Mouse (Mus musculus): ENCODE results near the gene Gm15448.
"Not testable (repeated sequence)": the region's sequence is repeated elsewhere in the genome, so short reads cannot be mapped to it uniquely, and the experiment has no call there.

Gm15448 gene

DNA sequence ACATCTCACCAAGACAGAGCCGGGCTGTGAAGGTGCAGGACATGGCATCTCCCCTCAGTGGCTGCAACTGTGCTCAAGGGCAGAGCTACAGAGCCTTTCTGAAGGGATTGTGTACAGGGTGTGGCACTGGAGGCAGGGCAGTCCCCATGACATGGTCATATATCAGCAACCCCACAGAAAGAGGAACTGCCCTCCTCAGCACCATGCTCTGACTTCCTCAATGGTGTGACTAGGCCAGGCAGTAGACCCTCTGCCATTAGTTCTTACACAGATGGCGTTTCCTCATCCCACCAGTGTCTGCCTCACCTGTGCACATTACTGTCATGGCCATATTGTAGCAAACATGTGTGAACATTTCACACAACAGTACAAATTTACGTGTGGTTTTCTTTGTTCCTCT lies at the start of gene Gm15448:
Gm15448 (minus strand) TSS at position 89 of the 400 bp plus-strand sequence.
- not testable (repeated sequence) for DNase-seq (ENCODE audit: low spot score in 2 of 2)

DNA sequence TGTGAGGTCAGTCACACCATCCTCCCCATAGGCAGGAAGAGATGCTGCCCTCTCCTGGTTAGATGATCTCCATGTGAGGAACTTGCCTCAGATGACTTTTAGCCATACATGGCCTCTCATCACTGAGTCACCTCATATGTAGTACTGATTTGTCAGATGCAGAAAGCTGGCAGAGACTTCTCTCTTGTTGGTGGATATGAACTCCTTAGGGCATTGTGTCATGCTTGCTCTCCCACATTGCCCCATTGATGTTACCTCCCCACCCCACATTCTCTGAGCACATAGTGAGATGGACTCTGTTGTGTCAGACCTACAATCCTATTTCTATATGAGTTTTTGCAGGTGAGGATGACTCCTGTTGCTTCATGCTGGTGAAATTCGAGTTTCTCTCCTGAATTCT lies 49.5 kb upstream of the Gm15448 start:
- DNase-seq (ENCODE audit: low spot score in 2 of 2): not testable (repeated sequence)

DNA sequence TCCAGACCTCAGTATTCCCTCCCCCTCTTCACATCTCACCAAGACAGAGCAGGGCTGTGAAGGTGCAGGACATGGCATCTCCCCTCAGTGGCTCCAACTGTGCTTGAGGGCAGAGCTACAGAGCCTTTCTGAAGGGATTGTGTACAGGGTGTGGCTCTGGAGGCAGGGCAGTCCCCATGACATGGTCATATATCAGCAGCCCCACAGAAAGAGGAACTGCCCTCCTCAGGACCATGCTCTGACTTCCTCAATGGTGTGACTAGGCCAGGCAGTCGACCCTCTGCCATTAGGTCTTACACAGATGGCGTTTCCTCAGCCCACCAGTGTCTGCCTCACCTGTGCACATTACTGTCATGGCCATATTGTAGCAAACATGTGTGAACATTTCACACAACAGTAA lies 19.5 kb upstream of the Gm15448 start, which contains the start of gene Pira2:
Pira2 (minus strand) TSS at position 101 of the 400 bp plus-strand sequence.
- DNase-seq (ENCODE audit: low spot score in 2 of 2): not testable (repeated sequence)

DNA sequence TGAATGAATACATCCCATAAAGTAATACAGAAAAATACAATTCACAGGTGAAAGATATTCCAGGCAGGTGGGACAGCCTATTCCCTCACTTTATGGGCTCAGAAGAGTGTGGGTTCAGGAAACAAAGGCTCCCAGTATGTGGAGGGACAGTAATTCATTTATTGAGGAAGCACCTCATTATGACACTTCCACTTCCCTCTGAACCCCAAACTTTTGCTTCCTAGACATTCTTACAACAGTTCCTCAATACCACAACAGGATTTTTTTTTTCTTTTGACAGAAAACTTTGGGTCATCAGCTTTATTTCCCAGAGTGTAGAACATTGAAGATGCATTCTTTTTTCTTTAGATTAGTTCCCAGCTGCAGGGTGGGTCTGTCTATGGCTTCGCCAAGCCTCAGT lies 12.4 kb upstream of the Gm15448 start:
- DNase-seq (ENCODE audit: low spot score in 2 of 2): not testable (repeated sequence)

DNA sequence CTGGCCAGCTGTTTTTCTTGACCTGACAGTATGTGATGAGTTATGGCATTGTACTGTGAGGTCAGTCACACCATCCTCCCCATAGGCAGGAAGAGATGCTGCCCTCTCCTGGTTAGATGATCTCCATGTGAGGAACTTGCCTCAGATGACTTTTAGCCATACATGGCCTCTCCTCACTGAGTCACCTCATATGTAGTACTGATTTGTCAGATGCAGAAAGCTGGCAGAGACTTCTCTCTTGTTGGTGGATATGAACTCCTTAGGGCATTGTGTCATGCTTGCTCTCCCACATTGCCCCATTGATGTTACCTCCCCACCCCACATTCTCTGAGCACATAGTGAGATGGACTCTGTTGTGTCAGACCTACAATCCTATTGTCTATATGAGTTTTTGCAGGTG lies 5.1 kb upstream of the Gm15448 start:
- not testable (repeated sequence) for DNase-seq (ENCODE audit: low spot score in 2 of 2)

DNA sequence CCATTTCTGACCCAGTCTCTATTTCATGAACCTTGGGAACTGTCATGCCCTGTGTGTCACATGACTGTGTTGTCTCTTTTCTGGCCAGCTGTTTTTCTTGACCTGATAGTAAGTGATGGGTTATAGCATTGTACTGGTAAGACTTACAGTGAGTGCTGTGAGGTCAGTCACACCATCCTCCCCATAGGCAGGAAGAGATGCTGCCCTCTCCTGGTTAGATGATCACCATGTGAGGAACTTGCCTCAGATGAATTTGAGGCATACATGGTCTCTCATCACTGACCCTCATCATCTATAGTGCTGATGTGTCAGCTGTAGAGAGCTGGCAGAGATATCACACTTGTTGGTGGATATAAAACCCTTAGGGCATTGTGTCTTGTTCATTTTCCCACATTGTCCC lies 13.6 kb downstream of the Gm15448 start:
- not testable (repeated sequence) for DNase-seq (ENCODE audit: low spot score in 2 of 2)

DNA sequence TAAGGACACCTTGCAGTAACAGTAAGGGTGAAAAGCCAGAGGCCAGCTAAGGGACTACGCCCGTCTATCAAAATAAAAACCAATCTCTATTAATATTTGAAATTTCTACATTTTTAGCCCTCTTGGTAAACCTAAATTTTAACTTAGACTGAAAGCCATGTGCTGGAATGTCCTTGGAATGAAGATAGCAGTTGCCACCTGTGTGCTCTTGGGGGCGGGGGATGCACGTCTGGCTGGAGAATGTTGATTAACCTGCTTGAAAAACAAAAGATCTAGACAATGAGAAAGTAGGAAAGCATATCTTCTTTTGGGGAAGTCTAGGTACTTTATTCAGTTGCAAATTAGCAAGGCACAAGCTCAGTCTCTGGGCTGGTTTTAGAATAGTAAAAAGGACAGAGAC lies 22.6 kb downstream of the Gm15448 start:
- DNase-seq (ENCODE audit: low spot score in 2 of 2): not testable (repeated sequence)

DNA sequence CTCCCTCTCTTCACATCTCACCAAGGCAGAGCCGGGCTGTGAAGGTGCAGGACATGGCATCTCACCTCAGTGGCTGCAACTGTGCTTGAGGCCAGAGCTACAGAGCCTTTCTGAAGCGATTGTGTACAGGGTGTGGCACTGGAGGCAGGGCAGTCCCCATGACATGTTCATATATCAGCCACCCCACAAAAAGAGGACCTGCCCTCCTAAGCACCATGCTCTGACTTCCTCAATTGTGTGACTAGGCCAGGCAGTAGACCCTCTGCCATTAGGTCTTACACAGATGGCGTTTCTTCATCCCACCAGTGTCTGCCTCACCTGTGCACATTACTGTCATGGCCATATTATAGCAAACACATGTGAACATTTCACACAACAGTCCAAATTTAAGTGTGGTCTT lies 25.5 kb downstream of the Gm15448 start:
- not testable (repeated sequence) for DNase-seq (ENCODE audit: low spot score in 2 of 2)

DNA sequence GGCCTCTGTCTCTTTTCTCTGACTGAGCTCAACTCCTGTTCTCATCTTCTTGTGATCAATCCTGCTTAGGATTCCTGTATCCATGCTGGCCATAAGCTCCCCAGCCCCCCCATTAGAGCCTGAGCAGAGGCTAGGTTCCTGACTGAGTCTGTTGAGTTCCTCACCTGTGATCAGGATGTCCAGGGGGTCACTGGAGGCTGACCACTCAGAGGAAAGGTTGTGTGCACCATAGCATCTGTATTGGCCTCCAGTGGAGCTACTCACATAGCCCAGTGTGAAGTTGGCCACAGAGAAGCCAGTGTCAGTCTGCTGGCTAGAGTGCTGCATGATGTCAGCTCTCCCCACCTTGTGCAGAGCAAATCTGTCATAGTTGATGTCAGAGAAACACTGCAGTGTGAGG lies 29.2 kb downstream of the Gm15448 start:
- not testable (repeated sequence) for DNase-seq (ENCODE audit: low spot score in 2 of 2)
